Mouse (Mus musculus) liver (tissue): ENCODE results near the gene Nploc4.
A peak's percentile ranks its signal among the peaks of the same experiment; 100 is the strongest.

Source experiments
- DNase-seq: peaks from one replicate; pipeline ENCODE4 v3.0.0-alpha.2; 2020; ENCODE audit warnings: mixed read lengths

Gene Nploc4

GRCm38 (mm10) chr11:120377337-120377736 is 60.2 kb downstream of the Nploc4 start:
- no peak for DNase-seq

- no peak for DNase-seq
Measured at GRCm38 (mm10) chr11:120376302-120377160, 61.0 kb downstream of the Nploc4 start.

- no peak for DNase-seq
Measured at GRCm38 (mm10) chr11:120375324-120375723, 62.2 kb downstream of the Nploc4 start.

GRCm38 (mm10) chr11:120373820-120374586 is 63.5 kb downstream of the Nploc4 start:
- no peak for DNase-seq

GRCm38 (mm10) chr11:120373025-120373424 is 64.5 kb downstream of the Nploc4 start:
- DNase-seq, result no peak

- peak; percentile 75 for DNase-seq
Measured at GRCm38 (mm10) chr11:120369656-120370055, 67.9 kb downstream of the Nploc4 start.

- DNase-seq, result no peak
Measured at GRCm38 (mm10) chr11:120366443-120367027, 71.0 kb downstream of the Nploc4 start.

GRCm38 (mm10) chr11:120362891-120363290 is 74.6 kb downstream of the Nploc4 start:
- no peak for DNase-seq

GRCm38 (mm10) chr11:120361295-120361694 is 76.2 kb downstream of the Nploc4 start, which contains the start of gene Fscn2:
Gene Fscn2 (plus strand): TSS chr11:120361534.
- DNase-seq, result no peak

GRCm38 (mm10) chr11:120360755-120361154 is 76.8 kb downstream of the Nploc4 start:
- DNase-seq, result no peak

GRCm38 (mm10) chr11:120360062-120360461 is 77.4 kb downstream of the Nploc4 start:
- no peak for DNase-seq

- no peak for DNase-seq
Measured at GRCm38 (mm10) chr11:120359391-120359790, 78.1 kb downstream of the Nploc4 start.

- DNase-seq, result peak; percentile 73
Measured at GRCm38 (mm10) chr11:120357791-120358401, 79.6 kb downstream of the Nploc4 start.

- no peak for DNase-seq
Measured at GRCm38 (mm10) chr11:120356900-120357299, 80.6 kb downstream of the Nploc4 start.

GRCm38 (mm10) chr11:120356319-120356840 is 81.1 kb downstream of the Nploc4 start:
- DNase-seq, result no peak

GRCm38 (mm10) chr11:120355277-120356039 is 82.0 kb downstream of the Nploc4 start:
- peak; percentile 81 for DNase-seq

- DNase-seq, result peak; percentile 66
Measured at GRCm38 (mm10) chr11:120354304-120355276, 82.9 kb downstream of the Nploc4 start.

- DNase-seq, result peak; percentile 96
Measured at GRCm38 (mm10) chr11:120353500-120354303, 83.8 kb downstream of the Nploc4 start.

GRCm38 (mm10) chr11:120352571-120353290 is 84.8 kb downstream of the Nploc4 start:
- peak; percentile 17 for DNase-seq
